Mouse (Mus musculus): ENCODE results near the gene Ptges2. TPM values are rescaled to one million over a fixed set of nuclear protein-coding genes. Genes with fewer than 3 reads are reported as not detected.

Ptges2 gene
- polyA plus RNA-seq, 1 experiment from 2014 or later, result 53.1 TPM

GRCm38 (mm10) chr2:32449761-32450754, 54.4 kb downstream of the Ptges2 start, which contains the start of gene Naif1:
TSS of gene Naif1 (plus strand) at chr2:32450457.
- ChIA-PET CTCF (interaction anchor here (1.4 to 4.4 kb wide), 3 partner anchors 12 to 45 kb away, joined by 4 to 20 read pairs (median 8); no protein-coding TSS in a partner anchor), POLR2A (interaction anchor here (0.6 to 1.6 kb wide), 2 partner anchors 13 to 296 kb away, joined by 4 read pairs; no protein-coding TSS in a partner anchor)
- in situ Hi-C loops (cut with MboI; ENCODE audit: low pct_unique_long_range_greater_than_20kb), result loop anchor here (5.0 kb wide), 1 partner anchor 33 kb away; no protein-coding TSS in a partner anchor
- no peak for TF ChIP-seq CTCF (IDR thresholded peaks at IDR 0.05)
- ATAC-seq (no peak), DNase-seq (ENCODE audit: low read depth, low spot score) (no peak)
- H3K27me3 ChIP-seq, result no peaks in the 10 kb centered on the region

- in situ Hi-C loops (cut with MboI; ENCODE audit: low pct_unique_long_range_greater_than_20kb), result loop anchor here (5.0 kb wide), 1 partner anchor 34 kb away; no protein-coding TSS in a partner anchor
- POLR2A ChIA-PET, result interaction anchor here (1.1 to 1.2 kb wide), 2 partner anchors 26 to 121 kb away, joined by 3 read pairs; no protein-coding TSS in a partner anchor
- no peak for TF ChIP-seq CTCF (IDR thresholded peaks at IDR 0.05)
- DNase-seq (ENCODE audit: low read depth, low spot score), result peak; percentile 83
- ATAC-seq, result peak; percentile 81
- CTCF ChIA-PET, result interaction anchor here (1.2 to 3.0 kb wide), 2 partner anchors 14 to 36 kb away, joined by 4 to 9 read pairs; no protein-coding TSS in a partner anchor
- H3K27me3 ChIP-seq, result no peaks in the 10 kb centered on the region
Observed at GRCm38 (mm10) chr2:32450881-32451844, 55.5 kb downstream of the Ptges2 start, which contains the start of gene Slc25a25. TSS of gene Slc25a25 (minus strand) at chr2:32451445.

DNA sequence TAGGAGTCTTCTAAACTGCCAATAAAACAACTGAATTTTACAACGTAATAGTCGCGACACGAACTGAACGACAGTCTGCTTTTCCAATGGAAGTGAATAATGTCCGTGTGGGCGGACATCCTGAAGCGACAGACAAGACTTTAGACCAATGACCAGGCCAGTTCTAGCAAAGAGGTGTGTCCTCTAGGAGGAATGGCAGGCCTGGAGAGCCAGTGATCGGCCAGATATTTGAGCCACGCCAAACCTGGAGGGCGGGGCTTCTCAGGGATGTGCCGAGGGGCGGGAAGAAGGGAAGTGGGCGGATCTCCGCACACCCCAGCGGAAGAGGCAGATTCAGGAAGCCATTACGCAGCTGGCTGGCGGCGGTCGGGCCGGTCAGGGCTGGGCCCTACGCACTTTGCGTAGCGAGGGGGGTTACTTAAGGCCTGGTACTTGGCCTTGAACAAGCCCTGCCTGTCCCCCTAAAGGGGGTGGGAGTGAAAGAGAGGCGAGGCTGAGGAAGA, 56.2 kb downstream of the Ptges2 start:
- peak; percentile 96 for DNase-seq (ENCODE audit: low read depth, low spot score)
- H3K27me3 ChIP-seq, result no peaks in the 10 kb centered on the region
- TF ChIP-seq CTCF (IDR thresholded peaks at IDR 0.05), result no peak
- ATAC-seq, result peak; percentile 93
- ChIA-PET POLR2A (interaction anchor here (1.1 to 1.2 kb wide), 2 partner anchors 27 to 121 kb away, joined by 3 read pairs; no protein-coding TSS in a partner anchor), CTCF (interaction anchor here (0.9 to 3.0 kb wide), 4 partner anchors 15 to 47 kb away, joined by 3 to 9 read pairs (median 4); no protein-coding TSS in a partner anchor)
- in situ Hi-C loops (cut with MboI; ENCODE audit: low pct_unique_long_range_greater_than_20kb), result loop anchor here (5.0 kb wide), 1 partner anchor 35 kb away; no protein-coding TSS in a partner anchor

DNA sequence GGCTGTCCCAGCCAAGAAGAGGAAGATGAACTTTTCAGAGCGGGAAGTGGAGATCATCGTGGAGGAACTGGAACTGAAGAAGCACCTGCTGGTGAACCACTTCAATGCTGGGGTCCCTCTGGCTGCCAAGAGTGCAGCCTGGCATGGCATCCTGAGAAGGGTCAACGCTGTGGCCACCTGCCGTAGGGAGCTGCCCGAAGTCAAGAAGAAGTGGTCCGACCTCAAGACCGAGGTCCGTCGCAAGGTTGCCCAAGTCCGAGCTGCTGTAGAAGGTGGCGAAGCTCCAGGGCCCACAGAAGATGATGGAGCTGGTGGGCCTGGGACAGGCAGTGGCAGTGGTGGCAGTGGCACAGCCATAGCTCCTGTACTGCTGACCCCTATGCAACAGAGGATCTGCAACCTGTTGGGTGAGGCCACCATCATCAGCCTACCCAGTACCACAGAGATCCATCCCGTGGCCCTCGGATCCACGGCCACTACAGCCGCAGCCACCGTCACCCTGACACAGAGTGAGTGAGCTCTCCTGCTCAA, 56.8 kb downstream of the Ptges2 start:
- ChIA-PET POLR2A (no interaction called here), CTCF (interaction anchor here (0.9 to 3.0 kb wide), 3 partner anchors 31 to 48 kb away, joined by 3 to 9 read pairs (median 3); no protein-coding TSS in a partner anchor)
- no peak for ATAC-seq
- TF ChIP-seq CTCF (IDR thresholded peaks at IDR 0.05), result no peak
- DNase-seq (ENCODE audit: low read depth, low spot score), result no peak
- no peaks in the 10 kb centered on the region for H3K27me3 ChIP-seq
- in situ Hi-C loops (cut with MboI; ENCODE audit: low pct_unique_long_range_greater_than_20kb), result loop anchor here (5.0 kb wide), 1 partner anchor 35 kb away; no protein-coding TSS in a partner anchor

DNA sequence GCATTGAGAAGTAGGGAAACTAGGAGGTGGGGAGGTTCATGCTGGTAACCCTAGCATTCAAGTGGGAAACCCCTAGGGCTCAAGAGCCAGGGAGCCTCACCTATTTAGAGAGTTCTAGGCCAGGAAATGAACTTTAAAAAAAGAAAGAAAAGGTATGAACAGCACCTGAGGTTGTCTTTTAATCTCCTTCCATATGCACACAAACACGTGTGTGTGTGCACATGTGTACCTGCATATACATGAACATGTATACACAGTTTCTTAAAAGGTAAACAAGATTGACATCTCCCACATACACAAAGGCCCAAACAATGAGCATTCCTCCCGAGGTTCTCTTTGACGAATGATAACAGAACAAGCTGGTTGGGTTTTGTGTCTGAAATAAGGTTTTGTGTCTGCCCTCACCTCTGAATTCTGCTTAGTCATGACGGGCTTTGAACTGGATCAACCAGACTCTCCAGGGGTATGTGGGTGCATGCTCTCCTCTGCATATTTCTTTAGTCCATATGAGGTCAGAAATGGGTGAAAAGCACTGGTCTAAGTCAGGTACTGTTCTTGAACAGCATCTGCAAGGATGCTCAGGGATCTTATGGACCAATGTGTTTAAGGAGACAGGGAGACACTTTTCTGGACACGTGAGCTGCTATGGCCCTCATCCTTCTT, 58.1 kb downstream of the Ptges2 start:
- CTCF ChIA-PET, result interaction anchor here (3.0 kb wide), 1 partner anchor 33 kb away, joined by 9 read pairs; no protein-coding TSS in a partner anchor
- TF ChIP-seq CTCF (IDR thresholded peaks at IDR 0.05), result no peak
- DNase-seq (ENCODE audit: low read depth, low spot score) (no peak), ATAC-seq (no peak)
- H3K27me3 ChIP-seq, result no peaks in the 10 kb centered on the region
- POLR2A ChIA-PET, result no interaction called here
- in situ Hi-C loops (cut with MboI; ENCODE audit: low pct_unique_long_range_greater_than_20kb), result loop anchor here (5.0 kb wide), 1 partner anchor 36 kb away; no protein-coding TSS in a partner anchor

DNA sequence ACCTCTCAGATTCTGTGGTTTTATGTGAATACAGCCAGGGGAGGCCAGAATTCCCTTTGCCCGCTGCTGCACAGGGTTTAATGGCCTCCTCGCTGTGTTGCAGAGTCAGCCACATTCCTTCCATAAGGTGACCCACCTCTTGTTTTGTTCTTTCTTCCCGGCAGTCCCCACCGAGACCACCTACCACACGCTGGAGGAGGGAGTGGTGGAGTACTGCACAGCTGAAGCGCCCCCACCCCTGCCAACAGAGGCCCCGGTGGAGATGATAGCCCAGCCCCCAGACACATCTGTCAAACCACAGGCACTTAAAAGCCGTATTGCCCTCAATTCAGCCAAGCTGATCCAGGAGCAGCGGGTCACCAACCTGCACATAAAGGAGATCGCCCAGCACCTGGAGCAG, 58.9 kb downstream of the Ptges2 start:
- in situ Hi-C loops (cut with MboI; ENCODE audit: low pct_unique_long_range_greater_than_20kb), result loop anchor here (5.0 kb wide), 1 partner anchor 37 kb away; no protein-coding TSS in a partner anchor
- no peak for ATAC-seq
- DNase-seq (ENCODE audit: low read depth, low spot score), result no peak
- TF ChIP-seq CTCF (IDR thresholded peaks at IDR 0.05), result no peak
- POLR2A ChIA-PET, result interaction anchor here (1.4 kb wide), 1 partner anchor 36 kb away, joined by 3 read pairs; no protein-coding TSS in a partner anchor
- no peaks in the 10 kb centered on the region for H3K27me3 ChIP-seq
- CTCF ChIA-PET, result no interaction called here

DNA sequence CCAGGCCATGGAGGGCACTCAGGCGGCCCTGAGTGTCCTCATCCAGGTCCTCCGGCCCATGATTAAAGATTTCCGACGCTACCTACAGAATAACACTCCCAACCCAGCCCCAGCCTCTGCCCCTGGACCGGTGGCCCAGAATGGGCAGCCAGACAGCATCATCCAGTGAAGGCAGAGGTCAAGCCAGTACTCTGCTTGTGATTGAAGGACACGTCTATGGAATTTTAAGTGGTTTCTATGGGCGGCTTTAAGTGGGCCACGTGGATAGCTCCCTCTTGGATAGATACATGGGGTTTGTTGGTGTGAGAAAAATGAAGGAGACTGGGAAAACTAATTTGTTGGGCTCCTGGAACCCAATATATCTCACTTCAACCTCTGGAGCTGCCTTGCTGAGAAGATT, 59.4 kb downstream of the Ptges2 start:
- no peaks in the 10 kb centered on the region for H3K27me3 ChIP-seq
- in situ Hi-C loops (cut with MboI; ENCODE audit: low pct_unique_long_range_greater_than_20kb), result no loop called here
- no peak for DNase-seq (ENCODE audit: low read depth, low spot score)
- ATAC-seq, result no peak
- ChIA-PET POLR2A (interaction anchor here (1.4 kb wide), 1 partner anchor 37 kb away, joined by 3 read pairs; no protein-coding TSS in a partner anchor), CTCF (no interaction called here)
- no peak for TF ChIP-seq CTCF (IDR thresholded peaks at IDR 0.05)

Other genes with a start within 250 kb of the Ptges2 start
- gene Prrc2b, start 244.8 kb upstream of the Ptges2 start, polyA plus RNA-seq (2021), result 81.9 TPM
- 32.1 TPM for gene Pomt1, start 159.3 kb upstream of the Ptges2 start, polyA plus RNA-seq (2021)
- 67.5 TPM for gene Uck1, start 135.7 kb upstream of the Ptges2 start, polyA plus RNA-seq (2021)
- 70.8 TPM for gene Golga2, start 108.5 kb upstream of the Ptges2 start, polyA plus RNA-seq (2021)
- 400 TPM for gene Swi5, start 107.8 kb upstream of the Ptges2 start, polyA plus RNA-seq (2021)
- 69.7 TPM for gene Ciz1, start 43.6 kb upstream of the Ptges2 start, polyA plus RNA-seq (2021)
- 18.0 TPM for gene Dnm1, start 42.6 kb upstream of the Ptges2 start, polyA plus RNA-seq (2021)
- gene 1110008P14Rik, start 14.0 kb upstream of the Ptges2 start, polyA plus RNA-seq (2021), result 89.4 TPM
- gene Lcn2, start 7.6 kb upstream of the Ptges2 start, polyA plus RNA-seq (2021), result 98.7 TPM
- gene Naif1, start 54.6 kb downstream of the Ptges2 start, polyA plus RNA-seq (2021), result 5.9 TPM
- gene Slc25a25, start 55.5 kb downstream of the Ptges2 start, polyA plus RNA-seq (2021), result 18.5 TPM
- gene Fam102a, start 139.4 kb downstream of the Ptges2 start, polyA plus RNA-seq (2021), result 11.8 TPM
- gene Dpm2, start 175.0 kb downstream of the Ptges2 start, polyA plus RNA-seq (2021), result 59.3 TPM
- 0.47 TPM for gene Pip5kl1, start 178.9 kb downstream of the Ptges2 start, polyA plus RNA-seq (2021)
- gene 9430097D07Rik, start 179.8 kb downstream of the Ptges2 start, polyA plus RNA-seq (2021), result 0.08 TPM
- gene St6galnac4, start 191.2 kb downstream of the Ptges2 start, polyA plus RNA-seq (2021), result 28.8 TPM
- 38.2 TPM for gene St6galnac6, start 203.8 kb downstream of the Ptges2 start, polyA plus RNA-seq (2021)
- gene Ak1, start 225.9 kb downstream of the Ptges2 start, polyA plus RNA-seq (2021), result 99.0 TPM

Measured in Patski (cell line).